Mouse (Mus musculus) layer of hippocampus, adult 9-11 months (tissue): ENCODE results near the gene Nod1.

Experiments used
- DNase-seq: peaks from one replicate; pipeline ENCODE4 v3.0.0; 2022

Nod1 gene

DNA sequence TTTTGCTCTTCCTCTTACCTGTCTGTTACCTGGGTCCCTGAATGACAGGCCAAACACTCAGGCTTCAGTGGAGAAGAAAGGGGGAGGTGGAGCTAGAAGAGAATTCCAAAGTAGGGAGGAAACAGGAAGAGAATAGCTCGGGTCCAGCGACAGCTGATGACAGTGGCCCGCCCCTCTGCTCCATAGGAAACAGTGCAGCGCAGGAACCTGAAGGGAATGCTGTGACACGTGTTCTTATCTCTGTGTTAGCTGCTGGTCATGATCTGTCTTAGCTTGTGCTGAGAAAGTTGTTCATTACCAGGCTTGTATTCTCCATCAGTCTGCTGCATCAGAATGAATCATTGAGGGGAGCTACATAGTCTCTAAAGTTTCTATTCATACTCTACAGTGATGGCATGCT is 95.6 kb downstream of the Nod1 start:
- no peak for DNase-seq
